Mouse (Mus musculus) limb, embryonic 14.5 days (tissue): ENCODE measurements around the gene Adamts13. TPM values are rescaled to one million over a fixed set of nuclear protein-coding genes. Genes with fewer than 3 reads are reported as not detected.
A peak's percentile ranks its signal among the peaks of the same experiment; 100 is the strongest.

ENCODE experiments used
- ATAC-seq: fragments of 200-750 bp; cut with Nextera tagmentation; 2 replicates; pipeline ENCODE4 v1.8.0; 2017; ENCODE audit warnings: low read depth, moderate number of reproducible peaks, moderate TSS enrichment; ENCODE audit not compliant: low FRiP score
- DNase-seq: peaks from one replicate; pipeline ENCODE4 v3.0.0-alpha.2; 2015; ENCODE audit warnings: low spot score
- H3K27ac ChIP-seq: fragments of 300-500 bp; sonication (generic); replicated peaks from 2 replicates; pipeline ENCODE4 v1.5.1; 2014; ENCODE audit warnings: low read depth, mild to moderate bottlenecking, low read length, moderate library complexity, mixed read lengths
- H3K27me3 ChIP-seq: fragments of 300-500 bp; sonication (generic); 2 replicates; pipeline ENCODE4 v1.6.1; 2014; ENCODE audit warnings: low read length, mixed read lengths; ENCODE audit not compliant: control insufficient read depth, insufficient read depth
- H3K36me3 ChIP-seq: fragments of 300-500 bp; sonication (generic); 2 replicates; pipeline ENCODE4 v1.6.1; 2014; ENCODE audit warnings: mild to moderate bottlenecking, low read length, moderate library complexity, mixed read lengths; ENCODE audit not compliant: control insufficient read depth, insufficient read depth
- H3K4me1 ChIP-seq: fragments of 300-500 bp; sonication (generic); 2 replicates; pipeline ENCODE4 v1.6.1; 2014; ENCODE audit warnings: antibody characterized with exemption, low read length, mixed read lengths; ENCODE audit not compliant: control insufficient read depth, insufficient read depth
- H3K4me2 ChIP-seq: fragments of 300-500 bp; sonication (generic); replicated peaks from 2 replicates; pipeline ENCODE4 v1.6.1; 2014; ENCODE audit warnings: low read depth, mild to moderate bottlenecking, low read length, moderate library complexity; ENCODE audit not compliant: severe bottlenecking
- H3K4me3 ChIP-seq: fragments of 300-500 bp; sonication (generic); replicated peaks from 2 replicates; pipeline ENCODE4 v1.5.1; 2014; ENCODE audit warnings: low read length
- H3K9ac ChIP-seq: fragments of 300-500 bp; sonication (generic); 2 replicates; pipeline ENCODE4 v1.6.1; 2014; ENCODE audit warnings: mild to moderate bottlenecking, low read depth, low read length, moderate library complexity; ENCODE audit not compliant: severe bottlenecking
- H3K9me3 ChIP-seq: fragments of 300-500 bp; sonication (generic); 2 replicates; pipeline ENCODE4 v1.6.1; 2016; ENCODE audit warnings: low read length; ENCODE audit not compliant: control insufficient read depth
- POLR2A ChIP-seq: fragments of 200-500 bp; IDR thresholded peaks from 2 replicates; pipeline ENCODE4 v1.8.0; 2012; ENCODE audit warnings: inconsistent platforms, mild to moderate bottlenecking, moderate library complexity, borderline replicate concordance; ENCODE audit not compliant: insufficient read depth, insufficient read length; ENCODE audit errors: extremely low read depth
- WGBS: fragments of 180-500 bp; shearing (Covaris S2); extraction: QIAGEN DNeasy Blood & Tissue Kit; methylation state at CpG from one replicate; pipeline ENCODE4 v1.1.7; 2014; 5-methylcytosine and 5-hydroxymethylcytosine counted together
- polyA plus RNA-seq, 2 experiments: library from polyadenylated mRNA; depleted of rRNA in 1 of 2; stranded (reverse) in 1 of 2; unstranded in 1 of 2; fragments of >200 nt; fragmentation: Nextera tagmentation in 1 of 2; extraction: Ambion mirVana in 1 of 2; gene quantifications; 2 replicates each; pipeline versions ENCODE4 v1.2.1 to v1.2.3; 2012 to 2014

Gene Adamts13
- polyA plus RNA-seq, 2 experiments, result 0.04 TPM; not detected in 1

GRCm38 (mm10) chr2:27017802-27018201 lies 44.6 kb downstream of the Adamts13 start:
- H3K4me3 ChIP-seq, result no peak overlapping the region
- no peaks in the 10 kb centered on the region for H3K4me1 ChIP-seq
- 50% methylated on average over 5 of the region's 5 CpGs for WGBS
- H3K27me3 ChIP-seq, result no peaks in the 10 kb centered on the region
- peak; percentile 48; the same call in 1 of the 2 replicates for ATAC-seq
- peak; percentile 68 for DNase-seq
- peaks cover 66% of the 10 kb centered on the region for H3K36me3 ChIP-seq
- H3K27ac ChIP-seq, result no peak overlapping the region
- TF ChIP-seq POLR2A, result no peak
- H3K9ac ChIP-seq, result no peak overlapping the region
- no peaks in the 10 kb centered on the region for H3K9me3 ChIP-seq
- no peak overlapping the region for H3K4me2 ChIP-seq

- DNase-seq (no peak), ATAC-seq (no peak)
- no peaks in the 10 kb centered on the region for H3K9me3 ChIP-seq
- no peak overlapping the region for H3K4me3 ChIP-seq
- WGBS, result 98% methylated on average over 2 of the region's 2 CpGs
- no peak for TF ChIP-seq POLR2A
- no peak overlapping the region for H3K4me2 ChIP-seq
- no peak overlapping the region for H3K9ac ChIP-seq
- H3K36me3 ChIP-seq, result peaks cover 50% of the 10 kb centered on the region
- H3K4me1 ChIP-seq, result no peaks in the 10 kb centered on the region
- no peaks in the 10 kb centered on the region for H3K27me3 ChIP-seq
- H3K27ac ChIP-seq, result no peak overlapping the region
Observed at GRCm38 (mm10) chr2:27019530-27019929, 46.3 kb downstream of the Adamts13 start.

- Histone ChIP-seq H3K9me3 (no peaks in the 10 kb centered on the region), H3K4me1 (no peaks in the 10 kb centered on the region), H3K4me2 (no peak overlapping the region), H3K27ac (no peak overlapping the region), H3K27me3 (no peaks in the 10 kb centered on the region), H3K9ac (no peak overlapping the region), H3K36me3 (peaks cover 35% of the 10 kb centered on the region), H3K4me3 (no peak overlapping the region)
- TF ChIP-seq POLR2A, result no peak
- 82% methylated on average over 1 of the region's 1 CpGs for WGBS
- no peak for ATAC-seq
- no peak for DNase-seq
Observed at GRCm38 (mm10) chr2:27021103-27021502, 47.9 kb downstream of the Adamts13 start.

- Histone ChIP-seq H3K27me3 (no peaks in the 10 kb centered on the region), H3K4me2 (no peak overlapping the region), H3K4me3 (no peak overlapping the region), H3K36me3 (peaks cover 20% of the 10 kb centered on the region), H3K9me3 (no peaks in the 10 kb centered on the region), H3K9ac (no peak overlapping the region), H3K4me1 (no peaks in the 10 kb centered on the region), H3K27ac (no peak overlapping the region)
- DNase-seq (no peak), ATAC-seq (no peak)
- TF ChIP-seq POLR2A, result no peak
- WGBS, result 61% methylated on average over 6 of the region's 6 CpGs
Observed at GRCm38 (mm10) chr2:27022612-27023011, 49.4 kb downstream of the Adamts13 start.

GRCm38 (mm10) chr2:27024136-27024535 lies 50.9 kb downstream of the Adamts13 start:
- Histone ChIP-seq H3K9ac (no peak overlapping the region), H3K27me3 (no peaks in the 10 kb centered on the region), H3K4me2 (no peak overlapping the region), H3K4me3 (no peak overlapping the region), H3K27ac (no peak overlapping the region), H3K36me3 (peaks cover 6% of the 10 kb centered on the region; the same call in 1 of the 2 replicates), H3K4me1 (peaks cover 4% of the 10 kb centered on the region), H3K9me3 (no peaks in the 10 kb centered on the region)
- no peak for DNase-seq
- 87% methylated on average over 14 of the region's 14 CpGs for WGBS
- no peak for ATAC-seq
- TF ChIP-seq POLR2A, result no peak

- no peak overlapping the region for H3K4me2 ChIP-seq
- no peaks in the 10 kb centered on the region for H3K27me3 ChIP-seq
- 80% methylated on average over 3 of the region's 3 CpGs for WGBS
- H3K9ac ChIP-seq, result no peak overlapping the region
- peaks cover 4% of the 10 kb centered on the region for H3K4me1 ChIP-seq
- H3K27ac ChIP-seq, result no peak overlapping the region
- 0 out of 2 replicates have a peak, but pooled peaks cover 3% of the 10 kb centered on the region for H3K36me3 ChIP-seq
- DNase-seq, result no peak
- TF ChIP-seq POLR2A, result no peak
- no peak overlapping the region for H3K4me3 ChIP-seq
- no peak for ATAC-seq
- H3K9me3 ChIP-seq, result no peaks in the 10 kb centered on the region
Observed at GRCm38 (mm10) chr2:27025545-27025944, 52.3 kb downstream of the Adamts13 start.
